Mouse (Mus musculus) gastrocnemius, adult 2 months (tissue): ENCODE data around the gene Prr22. TPM values are rescaled to one million over a fixed set of nuclear protein-coding genes. Genes with fewer than 3 reads are reported as not detected.

Experiments
- DNase-seq: peaks from one replicate; pipeline ENCODE4 v3.0.0; 2022
- H3K27ac ChIP-seq: fragments of 200-600 bp; 2 replicates; pipeline ENCODE4 v1.8.1; 2022; ENCODE audit warnings: mild to moderate bottlenecking
- H3K4me3 ChIP-seq: fragments of 200-600 bp; 2 replicates; pipeline ENCODE4 v1.8.1; 2022; ENCODE audit warnings: mild to moderate bottlenecking, moderate library complexity
- CTCF ChIP-seq: fragments of 200-600 bp; IDR thresholded peaks from 2 replicates; pipeline ENCODE4 v1.8.1; 2022; ENCODE audit warnings: antibody characterized with exemption, mild to moderate bottlenecking, moderate library complexity
- intact Hi-C: fragments of 180-260 bp; cut with DNase I; formaldehyde crosslinking; loops from one replicate; pipeline ENCODE4 v1.15.1; 2025
- total RNA-seq, 2 experiments: library from RNA; stranded (reverse); gene quantifications; 2 replicates each; pipeline ENCODE4 v1.2.3; 2021

Gene Prr22
- total RNA-seq, 2 experiments from 2014 or later: 0.14 to 0.36 TPM

DNA sequence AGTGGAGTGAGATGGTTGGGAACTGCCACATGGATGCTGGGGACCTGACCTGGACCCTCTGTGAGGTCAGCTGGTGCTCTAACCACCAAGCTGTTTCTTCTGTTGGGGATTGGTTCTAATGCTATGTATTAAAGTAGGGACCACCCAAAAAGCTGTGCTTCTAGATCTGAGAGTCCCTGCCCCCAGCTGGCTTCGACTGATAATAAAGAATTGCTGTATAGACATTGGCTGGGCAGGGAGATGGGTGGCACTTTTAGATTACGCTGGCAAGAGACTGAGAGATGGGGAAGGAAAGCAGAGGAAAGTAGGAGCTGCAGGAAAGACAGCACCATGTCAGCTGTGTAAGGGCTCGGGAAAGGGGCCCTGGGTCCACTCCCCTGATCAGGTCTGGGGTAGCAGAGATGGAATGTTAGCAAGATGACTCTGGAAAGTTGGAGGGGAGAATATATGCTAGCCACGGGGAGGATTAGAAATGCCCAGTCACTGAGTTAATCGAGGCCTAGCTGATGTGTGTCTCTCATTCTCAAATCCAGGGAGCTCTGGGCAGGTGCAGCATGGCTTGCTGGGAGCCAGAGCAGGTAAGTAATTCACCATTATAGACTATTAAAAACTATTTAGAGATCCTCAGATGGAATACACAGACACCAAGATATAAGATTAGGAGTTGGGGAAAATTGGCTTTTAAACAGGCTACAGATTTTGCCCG lies 23.7 kb downstream of the Prr22 start:
- no peak overlapping the region for H3K4me3 ChIP-seq
- intact Hi-C loops: no loop called here
- DNase-seq: no peak
- no peak for TF ChIP-seq CTCF
- H3K27ac ChIP-seq: no peak overlapping the region

DNA sequence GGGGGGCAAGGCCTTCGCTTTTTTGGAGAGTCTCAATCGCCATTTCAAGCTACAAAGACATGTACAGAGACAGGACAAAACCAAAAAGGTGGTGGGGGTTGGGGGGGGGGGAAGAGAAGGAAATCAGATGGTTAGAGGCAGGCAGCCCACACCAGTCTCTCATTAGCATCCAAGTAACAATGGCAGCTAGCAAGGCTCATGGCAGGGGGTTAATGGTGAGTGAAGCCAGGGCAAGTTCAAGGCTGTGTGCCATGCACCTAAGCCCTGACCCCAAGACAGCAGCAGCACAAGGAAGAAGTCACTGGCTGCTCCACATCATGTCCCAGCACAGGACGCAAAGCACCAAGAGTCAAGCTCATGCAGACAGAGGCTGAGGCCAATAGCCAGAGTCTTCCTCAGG lies 29.2 kb downstream of the Prr22 start:
- no peak for TF ChIP-seq CTCF
- intact Hi-C loops: no loop called here
- no peak overlapping the region for H3K4me3 ChIP-seq
- no peak for DNase-seq
- no peak overlapping the region for H3K27ac ChIP-seq

DNA sequence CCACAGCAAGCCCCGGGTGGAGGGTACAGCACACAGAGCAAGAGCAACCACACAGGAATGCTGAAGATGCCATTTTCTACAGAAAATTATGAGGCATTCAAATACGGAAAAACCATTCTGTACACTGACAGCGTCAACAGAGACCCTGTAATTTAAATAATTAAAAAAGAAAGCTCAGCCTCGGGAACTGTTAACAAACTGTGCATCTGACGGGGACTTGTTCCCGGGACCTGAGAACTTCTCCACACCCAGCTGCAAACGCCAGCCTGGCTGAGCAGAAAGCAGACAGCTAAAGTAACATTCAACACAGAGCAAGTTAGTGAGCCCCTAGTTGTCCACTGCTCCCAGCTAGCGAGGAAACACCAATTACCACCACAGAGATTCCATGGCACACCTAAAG lies 32.0 kb downstream of the Prr22 start:
- Histone ChIP-seq H3K4me3 (no peak overlapping the region), H3K27ac (no peak overlapping the region)
- no peak for DNase-seq
- intact Hi-C loops: no loop called here
- no peak for TF ChIP-seq CTCF

- Histone ChIP-seq H3K27ac (no peak overlapping the region), H3K4me3 (no peak overlapping the region)
- TF ChIP-seq CTCF: no peak
- no peak for DNase-seq
- intact Hi-C loops: loop anchor here (5.0 kb wide), 1 partner anchor 362 kb away; no protein-coding TSS in a partner anchor
These were observed 34.9 kb downstream of the Prr22 start for GRCm38 (mm10) chr17:56804952-56805351.

DNA sequence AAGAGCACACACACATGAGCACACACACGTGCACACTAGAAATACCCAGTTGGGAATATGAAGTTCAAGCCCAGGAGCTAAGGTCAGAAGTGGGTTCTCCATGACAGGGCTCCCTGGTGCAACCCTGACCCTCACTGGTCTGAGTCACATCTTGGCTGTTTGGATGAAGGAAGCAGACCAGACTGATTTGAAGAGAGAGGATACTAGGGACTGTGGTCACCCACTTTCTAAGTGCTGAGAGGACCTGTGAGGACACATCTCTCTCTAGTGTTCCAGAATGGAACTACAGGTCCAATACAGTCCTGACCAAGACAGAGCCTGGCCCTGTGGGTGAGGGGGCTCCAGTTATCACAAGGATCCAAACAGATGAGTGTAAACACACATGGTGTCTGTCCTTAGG lies 35.7 kb downstream of the Prr22 start:
- no peak for TF ChIP-seq CTCF
- no peak overlapping the region for H3K27ac ChIP-seq
- no peak overlapping the region for H3K4me3 ChIP-seq
- DNase-seq: no peak
- intact Hi-C loops: loop anchor here (5.0 kb wide), 1 partner anchor 362 kb away; no protein-coding TSS in a partner anchor

DNA sequence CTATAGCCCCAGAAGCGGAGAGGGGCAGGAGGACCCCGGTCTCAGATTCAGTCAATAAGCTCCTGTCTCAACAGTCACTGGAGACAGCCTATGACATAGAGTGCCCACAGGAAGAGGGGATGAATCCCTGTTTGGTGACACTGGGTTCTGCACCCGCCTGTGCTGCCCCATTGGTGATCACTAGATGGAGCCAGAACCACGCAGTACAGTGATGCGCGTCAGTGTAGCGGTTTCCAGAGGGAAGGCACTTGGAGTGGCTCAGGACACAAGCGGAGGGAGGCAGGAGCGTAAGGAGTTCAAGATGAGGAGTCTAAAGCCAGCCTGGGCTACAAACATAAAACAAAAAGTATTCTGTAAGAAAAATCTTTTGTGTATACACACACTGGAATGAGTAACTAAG lies 38.5 kb downstream of the Prr22 start:
- intact Hi-C loops: loop anchor here (2.0 to 5.0 kb wide), 2 partner anchors 142 to 359 kb away; no protein-coding TSS in a partner anchor
- peak; percentile 80 for DNase-seq
- H3K4me3 ChIP-seq: no peak overlapping the region
- TF ChIP-seq CTCF: peak; percentile 99; the same call in 1 of the 2 replicates
- H3K27ac ChIP-seq: no peak overlapping the region

- TF ChIP-seq CTCF: no peak
- H3K27ac ChIP-seq: peak overlapping the region; percentile 71
- DNase-seq: peak; percentile 93
- no peak overlapping the region for H3K4me3 ChIP-seq
- intact Hi-C loops: loop anchor here (1.0 to 2.0 kb wide), 2 partner anchors 21 to 48 kb away; partner anchors contain the start of gene Rfx2
These were observed 40.2 kb downstream of the Prr22 start for GRCm38 (mm10) chr17:56810245-56810644.

GRCm38 (mm10) chr17:56814316-56815056 lies 44.4 kb downstream of the Prr22 start:
- no peak for TF ChIP-seq CTCF
- no peak overlapping the region; the same call in 1 of the 2 replicates for H3K4me3 ChIP-seq
- intact Hi-C loops: no loop called here
- peak; percentile 89 for DNase-seq
- H3K27ac ChIP-seq: peak overlapping the region; percentile 79

DNA sequence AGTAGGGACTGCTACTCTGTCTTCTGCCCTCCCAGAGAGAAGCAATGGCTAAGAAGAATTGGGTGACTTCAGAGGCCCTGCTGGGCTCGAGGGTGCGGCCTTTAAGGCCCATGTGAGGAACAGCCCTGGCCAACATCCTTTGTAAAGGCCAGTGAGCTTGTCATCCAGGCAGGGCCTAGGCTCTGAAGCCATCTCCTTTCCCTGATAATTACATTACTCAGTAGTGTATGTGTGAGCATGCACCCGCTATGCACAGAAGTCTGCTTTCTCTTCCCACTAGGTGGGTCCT lies 45.0 kb downstream of the Prr22 start:
- Histone ChIP-seq H3K27ac (peak overlapping the region; percentile 79), H3K4me3 (no peak overlapping the region)
- DNase-seq: peak; percentile 53
- intact Hi-C loops: no loop called here
- no peak for TF ChIP-seq CTCF

DNA sequence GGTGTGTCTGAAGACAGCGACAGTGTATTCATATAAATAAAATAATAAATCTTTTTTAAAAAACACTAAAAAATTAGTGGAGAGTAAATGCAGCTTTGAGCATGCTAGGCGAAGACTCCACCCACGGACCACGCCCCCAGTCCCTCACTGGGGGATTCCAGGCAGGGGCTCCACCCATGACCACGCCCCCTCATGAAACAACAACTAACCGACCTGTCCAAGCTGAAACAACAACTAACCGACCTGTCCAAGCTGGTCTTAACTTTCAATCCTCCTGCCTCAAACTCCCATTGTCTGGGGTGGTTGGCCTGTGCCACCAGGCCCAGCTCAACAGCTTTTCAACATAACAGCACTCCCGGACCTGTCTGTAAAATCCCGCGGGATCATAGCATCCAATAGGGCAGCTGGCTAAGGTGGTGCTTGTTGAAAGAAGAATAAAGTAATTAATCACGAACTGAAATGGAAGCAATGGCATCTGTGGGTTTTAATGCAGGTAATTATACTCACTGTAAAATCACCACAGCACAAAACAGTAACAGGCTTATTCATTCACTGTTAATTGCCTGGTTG lies 48.1 kb downstream of the Prr22 start:
- Histone ChIP-seq H3K4me3 (no peak overlapping the region), H3K27ac (peak overlapping the region; percentile 35; the same call in 1 of the 2 replicates)
- TF ChIP-seq CTCF: no peak
- intact Hi-C loops: no loop called here
- DNase-seq: peak; percentile 60

GRCm38 (mm10) chr17:56819032-56819545 lies 49.0 kb downstream of the Prr22 start:
- intact Hi-C loops: no loop called here
- no peak for TF ChIP-seq CTCF
- H3K27ac ChIP-seq: peak overlapping the region; percentile 48; the same call in 1 of the 2 replicates
- DNase-seq: peak; percentile 35
- no peak overlapping the region for H3K4me3 ChIP-seq

DNA sequence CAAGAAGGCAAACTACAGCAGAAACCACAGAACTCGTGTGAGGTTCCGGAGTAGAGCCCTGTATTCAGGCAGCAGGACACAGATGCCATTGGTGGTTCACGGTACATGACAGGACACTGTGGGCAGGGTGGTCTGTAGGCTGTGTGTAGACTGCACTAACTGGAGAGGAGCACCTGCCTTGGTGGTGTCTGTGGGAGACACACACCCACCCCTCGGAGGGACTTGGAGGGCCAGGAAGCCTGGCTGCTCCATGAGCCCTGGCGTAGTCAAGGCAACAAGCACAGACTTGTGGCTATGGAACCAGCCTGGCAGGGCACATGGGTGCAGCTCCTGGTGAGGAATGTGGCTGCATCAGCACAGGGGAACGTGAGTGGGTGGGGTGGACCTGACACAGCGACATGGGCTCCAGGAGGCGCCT lies 49.7 kb downstream of the Prr22 start:
- no peak overlapping the region for H3K4me3 ChIP-seq
- intact Hi-C loops: no loop called here
- peak overlapping the region; percentile 48; the same call in 1 of the 2 replicates for H3K27ac ChIP-seq
- DNase-seq: peak; percentile 30
- TF ChIP-seq CTCF: no peak

Other genes with a start within 250 kb of the Prr22 start
- gene Gm20219, start 215.9 kb upstream of the Prr22 start, total RNA-seq: 1 to 10 TPM in 1 of 2 experiments, under 1 TPM in 1; 0.89 to 1.1 TPM
- 10 to 100 TPM; 38.5 to 41.1 TPM for gene Safb2, start 185.7 kb upstream of the Prr22 start, total RNA-seq
- gene Safb, start 185.4 kb upstream of the Prr22 start, total RNA-seq: 10 to 100 TPM; 43.0 to 46.7 TPM
- 100 to 1,000 TPM; 107 to 167 TPM for gene 2410015M20Rik, start 160.5 kb upstream of the Prr22 start, total RNA-seq
- gene Rpl36, start 156.8 kb upstream of the Prr22 start, total RNA-seq: 100 to 1,000 TPM; 589 to 687 TPM
- gene Lonp1, start 143.4 kb upstream of the Prr22 start, total RNA-seq: 10 to 100 TPM; 60.4 to 71.8 TPM
- gene Catsperd, start 142.1 kb upstream of the Prr22 start, total RNA-seq: under 1 TPM in 1 of 2 experiments, not detected in 1; 0.11 TPM
- 10 to 100 TPM; 39.2 to 41.3 TPM for gene Ranbp3, start 97.0 kb upstream of the Prr22 start, total RNA-seq
- 100 to 1,000 TPM; 390 to 523 TPM for gene Ndufa11, start 52.5 kb upstream of the Prr22 start, total RNA-seq
- gene Vmac, start 52.2 kb upstream of the Prr22 start, total RNA-seq: 1 to 10 TPM; 1.7 to 2.6 TPM
- gene Nrtn, start 12.7 kb upstream of the Prr22 start, total RNA-seq: 1 to 10 TPM; 3.1 to 3.7 TPM
- gene Dus3l, start 5.5 kb upstream of the Prr22 start, total RNA-seq: 10 to 100 TPM; 16.3 to 17.6 TPM
- 1 to 10 TPM; 2.0 to 2.8 TPM for gene Rfx2, start 60.8 kb downstream of the Prr22 start, total RNA-seq
- not detected for gene Acsbg2, start 104.2 kb downstream of the Prr22 start, total RNA-seq
- not detected for gene 1700061G19Rik, start 105.2 kb downstream of the Prr22 start, total RNA-seq
- 10 to 100 TPM; 20.3 to 21.2 TPM for gene Mllt1, start 165.2 kb downstream of the Prr22 start, total RNA-seq
- gene Acer1, start 211.9 kb downstream of the Prr22 start, total RNA-seq: not detected
- gene Clpp, start 220.1 kb downstream of the Prr22 start, total RNA-seq: 10 to 100 TPM; 33.8 to 40.7 TPM
- 10 to 100 TPM; 21.8 to 30.4 TPM for gene Alkbh7, start 227.1 kb downstream of the Prr22 start, total RNA-seq
- not detected for gene Pspn, start 229.8 kb downstream of the Prr22 start, total RNA-seq
- gene Gtf2f1, start 241.0 kb downstream of the Prr22 start, total RNA-seq: 10 to 100 TPM; 15.4 to 17.9 TPM
- not detected for gene Gm17949, start 241.2 kb downstream of the Prr22 start, total RNA-seq